Mouse (Mus musculus) MEL (cell line): ENCODE measurements around the gene Dnaaf5. TPM values are rescaled to one million over a fixed set of nuclear protein-coding genes. Genes with fewer than 3 reads are reported as not detected.

Source experiments
- DNase-seq: peaks from one replicate; pipeline ENCODE4 v3.0.0; 2011; ENCODE audit warnings: low read depth, low spot score
- H3K27ac ChIP-seq: 2 replicates; pipeline ENCODE4 v1.5.1; 2012; ENCODE audit warnings: low read depth, mild to moderate bottlenecking, control low read depth, low read length, moderate library complexity; ENCODE audit not compliant: control insufficient read depth
- H3K27me3 ChIP-seq, 2 experiments: fragments of 150-350 bp in 1 of 2; sonication (generic) in 1 of 2; 2 replicates each; pipeline ENCODE4 v1.6.1; 2012; ENCODE audit warnings: low read length in 2 of 2, mild to moderate bottlenecking in 2 of 2, improper control_type of control experiment in 1 of 2, moderate library complexity in 1 of 2; ENCODE audit not compliant: insufficient read depth in 2 of 2, control insufficient read depth in 1 of 2
- H3K36me3 ChIP-seq, 2 experiments: 2 replicates each; pipeline ENCODE4 v1.6.1; 2012 to 2014; ENCODE audit warnings: low read length in 2 of 2, improper control_type of control experiment in 1 of 2, inconsistent platforms in 1 of 2, mild to moderate bottlenecking in 1 of 2; ENCODE audit not compliant: insufficient read depth in 2 of 2, control insufficient read depth in 1 of 2
- H3K4me1 ChIP-seq, 2 experiments: fragments of 150-350 bp in 1 of 2; sonication (generic) in 1 of 2; 2 replicates each; pipeline ENCODE4 v1.6.1; 2012; ENCODE audit warnings: low read length in 2 of 2, improper control_type of control experiment in 1 of 2, mild to moderate bottlenecking in 1 of 2; ENCODE audit not compliant: insufficient read depth in 2 of 2, control insufficient read depth in 1 of 2
- H3K4me3 ChIP-seq, 2 experiments: fragments of 150-350 bp in 1 of 2; sonication (generic) in 1 of 2; 2 replicates each; pipeline ENCODE4 v1.5.1; 2012; ENCODE audit warnings: low read depth in 2 of 2, low read length in 2 of 2, mild to moderate bottlenecking in 2 of 2, moderate library complexity in 2 of 2, control low read depth in 1 of 2, improper control_type of control experiment in 1 of 2; ENCODE audit not compliant: control insufficient read depth in 1 of 2, insufficient read depth in 1 of 2
- H3K79me2 ChIP-seq: 2 replicates; pipeline ENCODE4 v1.6.1; 2012; ENCODE audit warnings: mild to moderate bottlenecking, low read length, moderate library complexity; ENCODE audit not compliant: control insufficient read depth, poor library complexity, insufficient read depth
- H3K9ac ChIP-seq: 2 replicates; pipeline ENCODE4 v1.6.1; 2012; ENCODE audit warnings: low read depth, mild to moderate bottlenecking, control low read depth, low read length, moderate library complexity; ENCODE audit not compliant: control insufficient read depth, poor library complexity, severe bottlenecking
- H3K9me3 ChIP-seq: fragments of 150-350 bp; sonication (generic); replicated peaks from 2 replicates; pipeline ENCODE4 v1.6.1; 2012; ENCODE audit warnings: mild to moderate bottlenecking, low read length, improper control_type of control experiment, moderate library complexity; ENCODE audit not compliant: insufficient read depth
- BHLHE40 ChIP-seq: IDR thresholded peaks from 2 replicates; pipeline ENCODE4 v1.6.1; 2012; ENCODE audit warnings: low read depth, mild to moderate bottlenecking, inconsistent platforms, low read length, improper control_type of control experiment, borderline replicate concordance
- CHD1 ChIP-seq: IDR thresholded peaks from 2 replicates; pipeline ENCODE4 v1.6.1; 2012; ENCODE audit warnings: low read depth, mild to moderate bottlenecking, inconsistent platforms, low read length, improper control_type of control experiment
- CHD2 ChIP-seq: IDR thresholded peaks from 2 replicates; pipeline ENCODE4 v1.6.1; 2011; ENCODE audit warnings: low read length, improper control_type of control experiment
- CTCF ChIP-seq, 3 experiments: IDR thresholded peaks in 2 of 3; conservative IDR thresholded peaks in 1 of 3; 2 replicates each; pipeline ENCODE4 v1.5.1; 2011 to 2012; ENCODE audit warnings: low read length in 3 of 3, low read depth in 2 of 3, mild to moderate bottlenecking in 2 of 3, improper control_type of control experiment in 1 of 3, inconsistent platforms in 1 of 3, mixed read lengths in 1 of 3, moderate library complexity in 1 of 3; ENCODE audit not compliant: control insufficient read depth in 1 of 3, insufficient read depth in 1 of 3, poor library complexity in 1 of 3, severe bottlenecking in 1 of 3
- E2F4 ChIP-seq: IDR thresholded peaks from 2 replicates; pipeline ENCODE4 v1.6.1; 2011; ENCODE audit warnings: low read depth, low read length, improper control_type of control experiment, borderline replicate concordance
- GABPA ChIP-seq: IDR thresholded peaks from 2 replicates; pipeline ENCODE4 v1.6.1; 2012; ENCODE audit warnings: low read depth, mild to moderate bottlenecking, inconsistent platforms, low read length, improper control_type of control experiment, moderate library complexity
- GATA1 ChIP-seq: IDR thresholded peaks from 2 replicates; pipeline ENCODE4 v1.6.1; 2011; ENCODE audit warnings: low read depth, low read length, improper control_type of control experiment
- JUND ChIP-seq: IDR thresholded peaks from 2 replicates; pipeline ENCODE4 v1.6.1; 2011; ENCODE audit warnings: low read depth, mild to moderate bottlenecking, improper control_type of control experiment, low read length
- KAT2A ChIP-seq: conservative IDR thresholded peaks from 2 replicates; pipeline ENCODE4 v1.6.1; 2012; ENCODE audit warnings: low read depth, low read length, improper control_type of control experiment, inconsistent platforms
- MAFK ChIP-seq: IDR thresholded peaks from 2 replicates; pipeline ENCODE4 v1.6.1; 2011; ENCODE audit warnings: low read depth, mild to moderate bottlenecking, low read length, improper control_type of control experiment, borderline replicate concordance
- MAX ChIP-seq: IDR thresholded peaks from 2 replicates; pipeline ENCODE4 v1.6.1; 2011; ENCODE audit warnings: low read length, improper control_type of control experiment
- MXI1 ChIP-seq: IDR thresholded peaks from 2 replicates; pipeline ENCODE4 v1.6.1; 2011; ENCODE audit warnings: mild to moderate bottlenecking, low read depth, low read length, improper control_type of control experiment
- MYB ChIP-seq: IDR thresholded peaks from 2 replicates; pipeline ENCODE4 v1.6.1; 2011; ENCODE audit warnings: mild to moderate bottlenecking, low read depth, low read length, improper control_type of control experiment
- MYC ChIP-seq: IDR thresholded peaks from 2 replicates; pipeline ENCODE4 v1.6.1; 2011; ENCODE audit warnings: low read depth, mild to moderate bottlenecking, low read length, improper control_type of control experiment, moderate library complexity
- POLR2A ChIP-seq, 2 experiments: IDR thresholded peaks; 2 replicates each; pipeline ENCODE4 v1.6.1; 2011 to 2012; ENCODE audit warnings: low read length in 2 of 2, mild to moderate bottlenecking in 2 of 2, control low read depth in 1 of 2, improper control_type of control experiment in 1 of 2, low read depth in 1 of 2, moderate library complexity in 1 of 2; ENCODE audit not compliant: control insufficient read depth in 1 of 2, insufficient read depth in 1 of 2, poor library complexity in 1 of 2
- POLR2AphosphoS5 ChIP-seq: IDR thresholded peaks from 2 replicates; pipeline ENCODE4 v1.6.1; 2012; ENCODE audit warnings: low read depth, borderline replicate concordance, mild to moderate bottlenecking, inconsistent platforms, low read length, moderate library complexity, mixed read lengths
- RCOR1 ChIP-seq: IDR thresholded peaks from 2 replicates; pipeline ENCODE4 v1.6.1; 2012; ENCODE audit warnings: low read depth, mild to moderate bottlenecking, inconsistent platforms, low read length, improper control_type of control experiment
- SIN3A ChIP-seq: IDR thresholded peaks from 2 replicates; pipeline ENCODE4 v1.6.1; 2012; ENCODE audit warnings: low read length, improper control_type of control experiment, inconsistent platforms
- TBP ChIP-seq: IDR thresholded peaks from 2 replicates; pipeline ENCODE4 v1.8.0; 2011; ENCODE audit warnings: low read depth, low read length, improper control_type of control experiment
- USF2 ChIP-seq, 2 experiments: IDR thresholded peaks; 2 replicates each; pipeline ENCODE4 v1.6.1; 2011 to 2012; ENCODE audit warnings: improper control_type of control experiment in 2 of 2, low read length in 2 of 2, borderline replicate concordance in 1 of 2, inconsistent platforms in 1 of 2, low read depth in 1 of 2, mild to moderate bottlenecking in 1 of 2; ENCODE audit not compliant: insufficient read depth in 1 of 2
- ZMIZ1 ChIP-seq: IDR thresholded peaks from 2 replicates; pipeline ENCODE4 v1.6.1; 2012; ENCODE audit warnings: low read depth, mild to moderate bottlenecking, inconsistent platforms, low read length, improper control_type of control experiment, moderate library complexity
- polyA plus RNA-seq, 2 experiments: library from polyadenylated mRNA; stranded (reverse) in 1 of 2; unstranded in 1 of 2; fragments of >175 nt in 1 of 2; fragments of >200 nt in 1 of 2; gene quantifications; 2 replicates each; pipeline versions ENCODE4 v1.2.1 to v1.2.4; 2012; ENCODE audit warnings: low replicate concordance in 2 of 2, low read depth in 1 of 2; ENCODE audit not compliant: insufficient read length in 2 of 2, insufficient read depth in 1 of 2, missing spikeins in 1 of 2
- total RNA-seq: library from RNA; depleted of rRNA; stranded (reverse); fragments of 300-350 nt; gene quantifications from 2 replicates; pipeline ENCODE4 v1.2.3, GENCODE M21; 2012

Dnaaf5 gene
- total and polyA plus RNA-seq, 3 experiments: 20.1 to 35.4 TPM; not detected in 1

- no peak overlapping the region for H3K27ac ChIP-seq
- H3K27me3 ChIP-seq: no peaks in the 10 kb centered on the region; a peak in 1 of 4 replicates
- no peak overlapping the region for H3K4me3 ChIP-seq
- H3K36me3 ChIP-seq: no peaks in the 10 kb centered on the region
- H3K9me3 ChIP-seq: no peaks in the 10 kb centered on the region
- TF ChIP-seq JUND (no peak), MYB (no peak), POLR2A (IDR thresholded peaks at IDR 0.05; ENCODE audit: control insufficient read depth in 1 of 2, insufficient read depth in 1 of 2, low read depth in 1 of 2, low read length in 2 of 2, poor library complexity in 1 of 2) (no peak), SIN3A (no peak), TBP (no peak), CHD2 (no peak), MXI1 (no peak), RCOR1 (no peak), GABPA (no peak), POLR2AphosphoS5 (no peak), KAT2A (no peak), MAFK (no peak), GATA1 (no peak), MAX (no peak), CTCF (IDR thresholded peaks at IDR 0.05 in 2 of 3, conservative IDR thresholded peaks at IDR 0.05 in 1 of 3; ENCODE audit: control insufficient read depth in 1 of 3, insufficient read depth in 1 of 3, low read depth in 2 of 3, low read length in 3 of 3, poor library complexity in 1 of 3, severe bottlenecking in 1 of 3) (no peak), CHD1 (no peak)
- no peak for DNase-seq
- H3K79me2 ChIP-seq: no peaks in the 10 kb centered on the region
- H3K4me1 ChIP-seq: no peaks in the 10 kb centered on the region
- no peak overlapping the region for H3K9ac ChIP-seq
Measured at GRCm38 (mm10) chr5:139115507-139115906, 34.5 kb upstream of the Dnaaf5 start.

GRCm38 (mm10) chr5:139118139-139118960, 31.7 kb upstream of the Dnaaf5 start:
- Histone ChIP-seq H3K36me3 (no peaks in the 10 kb centered on the region), H3K9me3 (no peaks in the 10 kb centered on the region), H3K9ac (no peak overlapping the region), H3K4me3 (no peak overlapping the region), H3K4me1 (no peaks in the 10 kb centered on the region), H3K27ac (no peak overlapping the region), H3K79me2 (no peaks in the 10 kb centered on the region), H3K27me3 (no peaks in the 10 kb centered on the region; a peak in 1 of 4 replicates)
- TF ChIP-seq E2F4: no peak
- no peak for TF ChIP-seq USF2 (IDR thresholded peaks at IDR 0.05; ENCODE audit: borderline replicate concordance in 1 of 2, insufficient read depth in 1 of 2, low read depth in 1 of 2, low read length in 2 of 2)
- no peak for TF ChIP-seq MAX
- TF ChIP-seq MAFK: no peak
- no peak for TF ChIP-seq MYC
- no peak for TF ChIP-seq POLR2AphosphoS5
- no peak for TF ChIP-seq POLR2A (IDR thresholded peaks at IDR 0.05; ENCODE audit: control insufficient read depth in 1 of 2, insufficient read depth in 1 of 2, low read depth in 1 of 2, low read length in 2 of 2, poor library complexity in 1 of 2)
- no peak for TF ChIP-seq BHLHE40
- no peak for TF ChIP-seq ZMIZ1
- no peak for TF ChIP-seq KAT2A
- no peak for DNase-seq
